Comparison of ENCODE assay signal across 11 mouse cellular contexts in the genomic region with DNA sequence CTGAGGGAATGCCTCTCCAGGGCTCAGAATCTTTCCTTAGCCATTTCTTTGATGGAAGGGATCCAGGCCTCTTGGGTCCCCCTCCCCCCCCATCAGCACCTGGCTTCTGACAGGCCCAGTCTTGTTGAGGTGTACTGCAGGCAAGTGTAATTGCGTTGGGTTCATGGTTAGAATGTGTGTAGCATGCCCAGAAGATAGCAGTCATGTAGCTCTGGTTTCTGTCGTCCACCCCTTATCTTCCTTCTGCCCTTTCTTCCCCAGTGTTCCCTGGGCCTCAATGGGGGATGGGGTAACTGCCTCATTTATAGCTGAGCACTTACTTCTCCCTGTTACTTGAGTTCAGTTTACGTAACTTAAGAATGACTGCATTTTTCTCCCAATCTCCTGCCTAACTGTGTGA.
DNase-seq lines count a peak whose midpoint lies in the region; ATAC-seq and TF ChIP-seq lines count a peak whose summit lies in the region.
"Had no signal": no experiment of that assay in that cellular context is flagged by ENCODE, and none has a peak within 500 bp of the region (broad histone marks: within the 10 kb centered on the region; RNA-seq: fewer than 3 reads in every experiment).

No protein-coding gene starts in this region.

- no peaks in the 10 kb centered on the region for H3K27me3 ChIP-seq in embryonic facial prominence, embryonic 11.5 days (ENCODE audit: control insufficient read depth, insufficient read depth, low read length)
- no peaks in the 10 kb centered on the region for H3K27me3 ChIP-seq in limb, embryonic 10.5 days (ENCODE audit: low read depth, poor library complexity, severe bottlenecking)
- H3K27me3 ChIP-seq: midbrain, embryonic 12.5 days had no signal

- no peaks in the 10 kb centered on the region for H3K36me3 ChIP-seq in embryonic facial prominence, embryonic 11.5 days (replicated peaks; ENCODE audit: control insufficient read depth, insufficient read depth, low read depth, low read length)
- H3K36me3 ChIP-seq in limb, embryonic 10.5 days, result no peaks in the 10 kb centered on the region
- H3K36me3 ChIP-seq: midbrain, embryonic 12.5 days had no signal

- no peak overlapping the region for H3K4me2 ChIP-seq in embryonic facial prominence, embryonic 11.5 days (ENCODE audit: low read depth, low read length)
- H3K4me2 ChIP-seq: midbrain, embryonic 12.5 days had no signal

- ATAC-seq in embryonic facial prominence, embryonic 11.5 days (replicated peaks; ENCODE audit: insufficient number of reproducible peaks, low FRiP score, low TSS enrichment, low read depth), result 0 out of 2 replicates have a peak, but pooled peaks have one; percentile 26
- ATAC-seq in megakaryocyte-erythroid progenitor cell, adult 5-6 weeks (replicated peaks; ENCODE audit: low FRiP score, low TSS enrichment, poor library complexity, severe bottlenecking), result peak; percentile 40
- ATAC-seq in monocyte, adult 5-6 weeks (replicated peaks; ENCODE audit: insufficient number of reproducible peaks, low FRiP score, low TSS enrichment, poor library complexity, severe bottlenecking), result no peak

- H3K4me1 ChIP-seq in embryonic facial prominence, embryonic 11.5 days (ENCODE audit: control insufficient read depth, insufficient read depth, low read length), result no peaks in the 10 kb centered on the region
- peaks cover 38% of the 10 kb centered on the region for H3K4me1 ChIP-seq in limb, embryonic 10.5 days
- H3K4me1 ChIP-seq: midbrain, embryonic 12.5 days had no signal

- H3K9ac ChIP-seq in embryonic facial prominence, embryonic 11.5 days (replicated peaks; ENCODE audit: low read length), result no peak overlapping the region
- H3K9ac ChIP-seq: midbrain, embryonic 12.5 days had no signal

- no peak for TF ChIP-seq CTCF in layer of hippocampus, adult 2 months (conservative IDR thresholded peaks at IDR 0.05)

- no peak overlapping the region for H3K4me3 ChIP-seq in layer of hippocampus, adult 2 months
- H3K4me3 ChIP-seq in embryonic facial prominence, embryonic 11.5 days (ENCODE audit: low read depth, low read length), result no peak overlapping the region
- no peak overlapping the region for H3K4me3 ChIP-seq in limb, embryonic 10.5 days
- H3K4me3 ChIP-seq: midbrain, embryonic 12.5 days had no signal

- DNase-seq in layer of hippocampus, adult 2 months (ENCODE audit: low spot score in 2 of 2), result no peak
- no peak for DNase-seq in layer of hippocampus, adult 9-11 months
- peak; percentile 18 for DNase-seq in embryonic facial prominence, embryonic 11.5 days (ENCODE audit: low spot score)
- no peak for DNase-seq in limb, embryonic 10.5 days (ENCODE audit: low spot score)
- no peak for DNase-seq in gastrocnemius, postnatal 14 days
- no peak for DNase-seq in layer of hippocampus, postnatal 14 days (ENCODE audit: low spot score in 2 of 2)
- DNase-seq: adrenal gland, adult 8-10 months; cerebellum, postnatal 25 days had no signal

- intact Hi-C loops in gastrocnemius, postnatal 14 days (cut with DNase I; ENCODE audit: low total_unique reads), result no loop called here

- 44% methylated on average over 3 of the region's 3 CpGs for WGBS in embryonic facial prominence, embryonic 11.5 days
- 47% methylated on average over 3 of the region's 3 CpGs for WGBS in limb, embryonic 10.5 days

- no peaks in the 10 kb centered on the region for H3K9me3 ChIP-seq in embryonic facial prominence, embryonic 11.5 days (replicated peaks; ENCODE audit: control insufficient read depth, low read length)
- no peaks in the 10 kb centered on the region for H3K9me3 ChIP-seq in limb, embryonic 10.5 days (replicated peaks)
- H3K9me3 ChIP-seq: midbrain, embryonic 12.5 days had no signal

- peak overlapping the region; percentile 60; the same call in 1 of the 2 replicates for H3K27ac ChIP-seq in layer of hippocampus, adult 2 months
- peak overlapping the region; percentile 66 for H3K27ac ChIP-seq in embryonic facial prominence, embryonic 11.5 days (replicated peaks; ENCODE audit: low read depth, low read length)
- H3K27ac ChIP-seq in limb, embryonic 10.5 days, result peak overlapping the region; percentile 79
- H3K27ac ChIP-seq: midbrain, embryonic 12.5 days had no signal
